Mouse (Mus musculus) urinary bladder, postnatal 10 days (tissue): Measurements from ENCODE around the gene Xndc1.
"Not testable (repeated sequence)": the region's sequence is repeated elsewhere in the genome, so short reads cannot be mapped to it uniquely, and the experiment has no call there.

ENCODE experiments used
- DNase-seq: peaks from one replicate; pipeline ENCODE4 v3.0.0; 2022; ENCODE audit warnings: low spot score

Xndc1 gene

DNA sequence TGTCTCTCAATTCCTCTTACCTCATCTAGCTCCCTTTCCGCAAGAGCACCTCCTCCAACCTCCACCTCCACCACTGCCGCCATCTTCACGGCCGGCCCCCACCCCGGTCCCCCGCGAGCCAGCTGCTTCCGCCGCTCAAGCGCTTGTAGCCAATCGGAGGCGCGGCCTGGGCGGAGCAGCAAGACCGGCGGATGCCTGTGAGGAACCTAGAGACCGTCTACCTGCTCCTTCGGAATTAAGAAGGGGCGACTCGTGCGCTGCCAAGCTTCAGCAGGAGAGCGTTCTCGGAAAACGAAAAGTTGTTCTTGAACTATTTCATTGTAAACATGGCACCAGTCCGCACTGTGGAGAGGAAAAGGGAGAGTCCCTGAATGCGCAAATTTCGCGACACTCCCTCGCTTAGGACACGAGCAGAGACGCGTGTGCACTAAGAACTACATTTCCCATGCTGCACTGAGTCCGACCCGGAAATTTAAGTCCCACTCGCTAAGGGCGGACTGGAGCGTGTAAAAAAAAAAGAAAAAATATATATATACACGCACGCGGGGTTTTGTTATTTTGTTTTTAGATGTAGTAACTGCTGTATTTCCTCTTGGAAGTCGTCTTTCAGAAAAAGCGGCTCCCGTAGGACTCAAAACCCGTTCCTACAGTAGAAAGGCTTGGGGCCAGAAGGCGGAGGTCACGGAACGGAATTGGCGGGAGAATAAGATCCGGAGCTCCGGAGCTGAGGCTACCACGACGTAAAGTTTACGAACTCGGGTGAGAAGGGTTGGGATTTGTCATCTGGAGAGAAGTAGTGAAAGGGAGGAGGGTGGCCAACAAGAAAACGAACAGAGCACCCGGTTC is at the start of gene Xndc1, which contains the start of the genes Rnf121 and Xntrpc:
TSS of gene Xndc1 (plus strand) at position 466 of the 846 bp plus-strand sequence.
TSS of gene Rnf121 (minus strand) at position 424 of the 846 bp plus-strand sequence.
TSS of gene Xntrpc (plus strand) at position 668 of the 846 bp plus-strand sequence.
- DNase-seq, result peak; percentile 48

DNA sequence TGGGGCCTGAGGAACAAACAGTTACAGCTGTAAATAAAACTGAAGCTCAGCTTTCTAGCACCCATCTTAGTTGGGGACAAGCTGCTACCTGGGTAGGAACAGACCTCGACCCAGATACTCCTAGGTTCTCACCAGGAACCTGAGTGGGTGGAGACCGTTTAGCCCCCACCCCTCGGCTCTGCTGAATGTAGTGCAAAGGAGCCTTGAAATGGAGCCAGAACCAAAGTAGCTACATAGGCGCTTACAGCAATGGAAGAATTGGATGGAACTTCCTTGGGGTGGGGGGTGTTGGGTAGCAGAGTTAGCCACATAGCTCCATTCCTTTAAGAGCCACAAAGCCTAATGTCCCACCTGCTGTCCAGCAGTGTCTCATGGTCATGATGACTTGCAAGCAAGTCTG is 48.4 kb upstream of the Xndc1 start:
- no peak for DNase-seq

GRCm38 (mm10) chr7:102017452-102017851 is 47.9 kb upstream of the Xndc1 start:
- DNase-seq, result no peak

GRCm38 (mm10) chr7:102018034-102018433 is 47.3 kb upstream of the Xndc1 start:
- DNase-seq, result no peak

DNA sequence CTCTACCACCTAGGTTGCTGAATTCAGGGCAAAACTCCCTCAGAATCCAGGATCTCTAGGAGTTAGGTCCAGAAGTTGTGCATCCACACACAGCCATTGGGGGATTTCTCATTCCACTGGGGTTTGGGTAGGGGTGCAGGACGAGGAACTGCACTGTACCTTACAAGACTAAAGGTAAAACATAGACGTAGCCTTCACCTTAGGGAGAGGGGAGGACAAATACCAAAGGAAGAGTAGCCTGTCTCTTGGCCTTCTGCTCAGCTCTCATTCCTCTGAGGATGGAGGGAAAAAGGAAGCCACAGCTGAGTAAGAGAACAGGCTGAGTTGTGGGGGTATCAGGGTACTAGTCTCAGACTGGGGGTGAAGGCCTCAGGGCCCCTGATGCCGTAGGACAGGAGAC is 46.7 kb upstream of the Xndc1 start, which contains the start of gene Il18bp:
TSS of gene Il18bp (minus strand) at position 101 of the 400 bp plus-strand sequence.
- DNase-seq, result no peak

- DNase-seq, result no peak
Measured at GRCm38 (mm10) chr7:102019362-102019761, 45.9 kb upstream of the Xndc1 start.

DNA sequence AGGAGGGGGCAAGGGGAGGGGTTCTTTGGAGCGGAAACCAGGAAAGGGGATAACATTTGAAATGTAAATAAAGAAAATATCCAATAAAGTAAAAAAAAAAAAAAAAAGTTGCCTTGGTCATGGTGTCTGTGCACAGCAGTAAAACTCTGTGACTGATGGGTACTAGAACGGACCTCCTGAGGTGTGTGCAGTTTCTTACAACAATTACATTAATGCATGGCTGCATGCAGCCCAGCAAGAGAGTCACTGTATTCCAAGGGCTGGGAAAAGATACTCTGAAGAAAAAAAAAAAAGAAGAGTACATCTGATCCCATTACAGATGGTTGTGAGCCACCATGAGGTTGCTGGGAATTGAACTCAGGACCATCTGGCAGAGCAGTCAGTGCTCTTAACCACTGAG is 44.4 kb upstream of the Xndc1 start:
- DNase-seq, result not testable (repeated sequence)

DNA sequence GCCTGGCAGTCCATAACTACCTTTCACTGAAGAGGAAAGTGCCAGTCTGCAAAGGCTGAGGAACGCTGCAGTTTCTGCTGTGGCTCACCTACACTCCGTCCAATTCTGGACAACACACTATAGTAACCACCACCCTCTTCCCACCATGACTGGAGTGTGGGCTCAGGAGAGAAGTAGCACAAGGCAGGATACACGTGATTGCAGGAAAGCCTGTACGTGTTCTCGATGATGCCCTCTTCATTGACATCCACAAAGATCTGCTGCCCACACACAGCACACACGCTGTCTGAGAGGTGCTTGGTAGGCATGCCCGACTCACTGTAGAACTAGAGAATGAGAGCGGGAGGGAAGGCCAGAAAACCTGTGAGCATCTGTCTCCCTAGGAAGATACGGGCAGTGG is 41.5 kb upstream of the Xndc1 start:
- no peak for DNase-seq

- no peak for DNase-seq
Measured at GRCm38 (mm10) chr7:102025187-102026119, 39.9 kb upstream of the Xndc1 start.

- no peak for DNase-seq
Measured at GRCm38 (mm10) chr7:102034904-102035303, 30.4 kb upstream of the Xndc1 start.

- no peak for DNase-seq
Measured at GRCm38 (mm10) chr7:102035534-102035933, 29.8 kb upstream of the Xndc1 start.

GRCm38 (mm10) chr7:102037318-102037717 is 28.0 kb upstream of the Xndc1 start:
- DNase-seq, result no peak

- no peak for DNase-seq
Measured at GRCm38 (mm10) chr7:102042314-102042713, 23.0 kb upstream of the Xndc1 start.

- DNase-seq, result not testable (repeated sequence)
Measured at GRCm38 (mm10) chr7:102048524-102048923, 16.8 kb upstream of the Xndc1 start.

DNA sequence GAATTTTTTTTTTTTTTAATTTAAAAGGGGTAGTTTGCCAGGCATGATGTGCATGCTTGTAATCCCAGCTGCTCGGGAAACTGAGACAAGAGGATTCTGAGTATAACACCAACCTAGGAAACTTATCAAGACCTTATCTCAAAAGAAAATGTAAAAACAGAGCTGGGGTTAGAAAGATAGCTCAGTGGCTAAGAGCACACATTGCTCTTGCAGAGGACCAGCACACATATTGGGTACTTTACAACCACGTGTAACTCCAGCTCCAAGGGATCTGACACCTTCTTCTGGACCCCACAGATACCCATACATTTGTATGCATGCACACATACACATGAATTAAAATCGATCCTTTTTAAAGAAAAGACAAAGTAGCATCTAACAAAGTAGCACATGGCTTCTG is 4.0 kb upstream of the Xndc1 start:
- DNase-seq, result no peak

- no peak for DNase-seq
Measured at GRCm38 (mm10) chr7:102062203-102062602, 3.1 kb upstream of the Xndc1 start.

DNA sequence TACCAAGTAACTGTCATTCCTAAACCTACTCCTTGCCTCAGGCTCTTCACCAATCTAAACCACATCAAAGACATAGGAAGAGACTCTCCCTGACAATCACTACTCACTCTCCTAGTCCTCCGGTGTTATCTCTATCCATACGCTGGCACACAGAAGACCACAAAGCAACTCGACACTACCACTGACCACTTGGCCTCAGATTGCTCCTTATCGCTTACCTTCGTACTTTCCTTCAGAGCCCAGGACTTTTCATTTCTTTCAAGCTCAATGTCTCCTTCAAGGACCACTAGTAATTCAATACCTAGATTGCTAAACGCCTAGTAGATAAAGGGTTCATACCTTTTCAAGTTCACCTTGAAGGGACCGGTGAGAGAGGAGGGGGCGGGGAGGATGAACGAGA is 1.4 kb upstream of the Xndc1 start:
- no peak for DNase-seq

DNA sequence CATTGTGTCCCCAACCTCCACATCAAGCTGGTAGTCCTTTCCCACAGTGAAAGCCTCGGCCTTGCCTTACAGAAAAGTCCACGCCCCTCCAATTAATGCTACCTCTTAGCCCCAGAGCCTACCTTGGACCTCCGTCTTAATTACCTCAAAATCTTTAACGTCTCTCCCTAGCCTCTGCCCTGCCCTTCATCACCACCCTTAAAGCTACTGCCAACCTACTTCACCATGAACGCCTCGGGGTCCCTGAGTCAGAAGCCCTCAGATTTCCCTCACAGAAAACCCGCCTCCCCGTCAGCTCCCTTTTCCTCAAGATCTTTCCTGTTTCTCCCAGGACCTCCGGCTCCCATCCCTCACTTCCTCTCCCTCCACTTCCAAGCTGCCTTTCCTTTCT is 661 bp upstream of the Xndc1 start:
- no peak for DNase-seq

- DNase-seq, result no peak
Measured at GRCm38 (mm10) chr7:102066363-102066762, 1.1 kb downstream of the Xndc1 start.

DNA sequence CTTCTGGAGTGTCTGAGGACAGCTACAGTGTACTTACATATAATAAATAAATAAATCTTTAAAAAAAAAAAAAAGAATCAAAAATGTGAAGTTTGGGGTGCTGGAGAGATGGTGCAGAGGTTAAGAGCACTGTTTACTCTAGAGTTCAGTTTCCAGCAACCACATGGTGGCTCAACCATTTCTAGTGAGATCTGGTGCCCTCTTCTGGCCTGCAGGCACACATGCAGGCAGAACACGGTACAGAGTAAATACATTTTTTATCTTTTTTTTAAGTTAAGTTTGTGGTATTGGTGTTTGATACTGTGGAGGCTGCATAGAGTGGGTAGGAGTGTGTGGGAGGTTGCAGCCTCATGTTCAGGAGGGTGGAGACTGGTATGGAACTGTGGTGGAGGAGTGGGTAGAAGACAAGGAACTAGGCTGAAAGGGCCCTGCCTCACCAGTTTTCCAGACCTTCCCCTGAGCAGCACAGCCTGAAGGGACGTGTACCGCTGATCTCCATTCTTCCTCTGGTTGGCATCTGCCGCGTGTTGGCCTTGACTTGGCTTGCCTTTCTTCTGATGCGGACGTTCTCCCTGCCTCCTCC is 11.5 kb downstream of the Xndc1 start:
- DNase-seq, result no peak

DNA sequence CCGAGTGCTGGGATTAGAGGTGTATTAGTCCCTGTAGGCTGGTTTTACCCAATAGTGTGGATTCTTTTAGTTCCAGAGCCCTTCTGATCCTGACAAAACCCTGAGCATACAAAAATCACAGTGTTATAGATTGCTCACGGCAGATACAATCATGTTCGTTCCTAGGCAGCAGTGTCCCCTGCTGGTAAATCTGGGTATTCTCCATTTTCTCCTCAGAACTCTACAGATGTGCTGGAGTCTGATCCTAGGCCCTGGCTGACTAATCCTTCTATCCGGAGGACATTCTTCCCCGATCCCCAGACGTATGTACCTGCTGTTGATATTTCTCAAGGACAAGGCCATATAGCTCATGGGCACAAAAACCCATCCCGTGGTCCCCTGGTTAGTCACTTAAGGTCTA is 13.2 kb downstream of the Xndc1 start:
- no peak for DNase-seq

DNA sequence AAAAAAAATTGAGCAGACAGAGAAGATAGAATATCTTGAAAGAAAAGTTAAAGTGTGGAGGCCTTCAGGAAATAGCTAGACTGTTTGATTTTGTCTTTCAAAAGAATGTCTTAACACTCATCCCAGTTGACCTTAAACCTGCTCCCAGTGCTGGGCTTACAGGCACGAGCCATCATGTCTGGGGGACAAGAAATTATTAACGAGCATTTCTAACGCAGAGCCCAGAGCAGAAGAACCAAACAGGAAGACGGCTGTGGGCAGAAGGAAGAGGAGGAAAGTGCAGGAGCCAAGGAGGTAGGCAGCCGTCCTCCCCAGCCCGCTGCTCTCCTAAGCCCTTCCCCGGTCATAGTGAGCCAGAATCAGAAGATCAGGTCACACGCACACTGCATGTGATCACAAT is 15.0 kb downstream of the Xndc1 start:
- no peak for DNase-seq
